Mouse (Mus musculus) testis, adult 2 months (tissue): ENCODE data around the gene Carmil1. TPM values are rescaled to one million over a fixed set of nuclear protein-coding genes. Genes with fewer than 3 reads are reported as not detected.

ENCODE experiments used
- H3K27ac ChIP-seq: fragments of 200-500 bp; 2 replicates; pipeline ENCODE4 v1.5.1; 2012; ENCODE audit warnings: low read depth, low read length; ENCODE audit not compliant: control insufficient read depth, insufficient read depth
- H3K27me3 ChIP-seq: fragments of 200-500 bp; 2 replicates; pipeline ENCODE4 v1.6.1; 2012; ENCODE audit warnings: mild to moderate bottlenecking, low read length, moderate library complexity; ENCODE audit not compliant: control insufficient read depth, insufficient read depth
- H3K36me3 ChIP-seq: fragments of 200-500 bp; 2 replicates; pipeline ENCODE4 v1.6.1; 2012; ENCODE audit warnings: mild to moderate bottlenecking, low read length; ENCODE audit not compliant: control insufficient read depth, insufficient read depth
- H3K4me1 ChIP-seq: fragments of 200-500 bp; 2 replicates; pipeline ENCODE4 v1.6.1; 2012; ENCODE audit warnings: low read length; ENCODE audit not compliant: control insufficient read depth, insufficient read depth
- H3K4me3 ChIP-seq: fragments of 200-500 bp; 2 replicates; pipeline ENCODE4 v1.5.1; 2012; ENCODE audit warnings: low read depth, mild to moderate bottlenecking, low read length, moderate library complexity, mixed read lengths; ENCODE audit not compliant: control insufficient read depth
- CTCF ChIP-seq: fragments of 200-500 bp; IDR thresholded peaks from 2 replicates; pipeline ENCODE4 v1.5.1; 2012; ENCODE audit warnings: low read depth, mild to moderate bottlenecking, inconsistent platforms, low read length, moderate library complexity; ENCODE audit not compliant: control insufficient read depth, insufficient read depth, insufficient replicate concordance
- POLR2A ChIP-seq: fragments of 200-500 bp; IDR thresholded peaks from 2 replicates; pipeline ENCODE4 v1.6.1; 2012; ENCODE audit warnings: low read depth, mild to moderate bottlenecking, inconsistent platforms, low read length, moderate library complexity; ENCODE audit not compliant: control insufficient read depth
- polyA plus RNA-seq: library from polyadenylated mRNA; depleted of rRNA; stranded (reverse); fragments of >200 nt; gene quantifications from 2 replicates; pipeline ENCODE4 v1.2.3, GENCODE M21; 2012

The Carmil1 gene
- polyA plus RNA-seq, 1 experiment = 32.8 TPM

GRCm38 (mm10) chr13:24050330-24050729 lies 230.3 kb downstream of the Carmil1 start:
- Histone ChIP-seq H3K4me3 (no peak overlapping the region), H3K27ac (no peak overlapping the region), H3K36me3 (no peaks in the 10 kb centered on the region), H3K27me3 (no peaks in the 10 kb centered on the region), H3K4me1 (no peaks in the 10 kb centered on the region)
- TF ChIP-seq POLR2A = no peak
- no peak for TF ChIP-seq CTCF

- H3K4me1 ChIP-seq = no peaks in the 10 kb centered on the region
- H3K27me3 ChIP-seq = no peaks in the 10 kb centered on the region
- no peaks in the 10 kb centered on the region for H3K36me3 ChIP-seq
- H3K4me3 ChIP-seq = no peak overlapping the region
- TF ChIP-seq POLR2A = no peak
- no peak for TF ChIP-seq CTCF
- H3K27ac ChIP-seq = no peak overlapping the region
Measured at GRCm38 (mm10) chr13:24049267-24050034, 231.1 kb downstream of the Carmil1 start.

GRCm38 (mm10) chr13:24048611-24049010 lies 232.0 kb downstream of the Carmil1 start:
- no peak for TF ChIP-seq POLR2A
- TF ChIP-seq CTCF = no peak
- no peaks in the 10 kb centered on the region for H3K36me3 ChIP-seq

GRCm38 (mm10) chr13:24045271-24045670 lies 235.3 kb downstream of the Carmil1 start:
- H3K4me1 ChIP-seq = no peaks in the 10 kb centered on the region
- no peaks in the 10 kb centered on the region for H3K36me3 ChIP-seq
- TF ChIP-seq CTCF (no peak), POLR2A (no peak)
- H3K27ac ChIP-seq = no peak overlapping the region
- no peaks in the 10 kb centered on the region for H3K27me3 ChIP-seq
- H3K4me3 ChIP-seq = no peak overlapping the region

More at GRCm38 (mm10) chr13:24048611-24049010, 232.0 kb downstream of the Carmil1 start:
- H3K27me3 ChIP-seq = no peaks in the 10 kb centered on the region
- no peaks in the 10 kb centered on the region for H3K4me1 ChIP-seq
- no peak overlapping the region for H3K27ac ChIP-seq
- H3K4me3 ChIP-seq = no peak overlapping the region

- Histone ChIP-seq H3K36me3 (no peaks in the 10 kb centered on the region), H3K4me3 (no peak overlapping the region), H3K4me1 (no peaks in the 10 kb centered on the region), H3K27ac (no peak overlapping the region), H3K27me3 (no peaks in the 10 kb centered on the region)
- TF ChIP-seq CTCF = no peak
- TF ChIP-seq POLR2A = no peak
Measured at GRCm38 (mm10) chr13:24040221-24040620, 240.4 kb downstream of the Carmil1 start.

- H3K27ac ChIP-seq = no peak overlapping the region
- H3K4me1 ChIP-seq = no peaks in the 10 kb centered on the region
- TF ChIP-seq POLR2A (no peak), CTCF (no peak)
- H3K27me3 ChIP-seq = no peaks in the 10 kb centered on the region
- H3K36me3 ChIP-seq = no peaks in the 10 kb centered on the region
- no peak overlapping the region for H3K4me3 ChIP-seq
Measured at GRCm38 (mm10) chr13:24037502-24037901, 243.1 kb downstream of the Carmil1 start.

- Histone ChIP-seq H3K27ac (no peak overlapping the region), H3K36me3 (no peaks in the 10 kb centered on the region), H3K27me3 (no peaks in the 10 kb centered on the region), H3K4me3 (no peak overlapping the region), H3K4me1 (no peaks in the 10 kb centered on the region)
- TF ChIP-seq CTCF (no peak), POLR2A (no peak)
Measured at GRCm38 (mm10) chr13:24036150-24036549, 244.4 kb downstream of the Carmil1 start.
